ENCODE assay signal across 8 mouse cellular contexts in the genomic region with DNA sequence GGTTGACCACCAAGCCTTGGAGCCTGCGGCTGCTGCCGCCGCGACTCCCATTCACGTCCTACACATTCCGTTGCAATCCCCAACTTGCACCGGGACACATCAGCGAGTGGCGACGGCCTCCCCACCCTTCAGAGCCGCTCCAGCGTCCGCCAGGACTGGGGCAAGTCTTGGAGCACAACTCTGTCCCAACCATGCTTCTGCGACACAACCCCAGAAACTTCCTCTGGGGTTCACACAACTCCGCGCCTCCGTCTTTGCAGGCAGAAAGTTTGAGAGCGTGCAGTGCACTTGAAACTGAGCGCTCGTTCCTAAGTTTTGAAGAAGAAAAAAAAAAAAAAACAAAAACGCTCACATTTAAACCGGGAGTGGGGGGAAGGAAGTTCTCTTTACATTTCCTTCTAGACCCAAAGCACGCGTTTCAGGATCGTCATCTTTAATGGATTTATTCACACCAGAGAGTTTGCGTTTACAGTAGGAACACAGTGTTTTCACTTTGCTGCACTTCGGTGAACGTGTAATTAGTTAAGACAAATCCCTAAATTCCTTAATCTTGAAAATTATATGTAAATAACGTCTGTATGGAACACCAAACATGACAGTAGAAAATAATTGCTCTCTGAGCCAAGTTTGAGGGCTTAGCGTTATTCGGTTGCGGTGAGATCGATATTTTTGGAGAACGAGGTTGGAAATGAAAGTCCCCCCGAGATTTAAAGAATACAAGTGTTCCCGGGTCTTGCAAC. TPM values are rescaled to one million over a fixed set of nuclear protein-coding genes. Genes with fewer than 3 reads are reported as not detected.
DNase-seq lines count a peak whose midpoint lies in the region; ATAC-seq and TF ChIP-seq lines count a peak whose summit lies in the region.

No protein-coding gene starts in this region.

- under 1% methylated on average over 36 of the region's 36 CpGs for WGBS in intestine, postnatal 0 days
- 0% methylated on average over 36 of the region's 36 CpGs for WGBS in lung, embryonic 15.5 days

- DNase-seq in left cerebral cortex, adult 18-20 months (ENCODE audit: low spot score in 2 of 2), result peak; percentile 9 to 28
- DNase-seq in left cerebral cortex, postnatal 14 days (ENCODE audit: low spot score in 2 of 2), result no peak
- DNase-seq in brain, adult 2 months (ENCODE audit: low read depth, low spot score), result peak; percentile 56
- peak; percentile 44 for DNase-seq in forelimb bud, embryonic 11.5 days (ENCODE audit: low read depth, low spot score)
- peak; percentile 65 for DNase-seq in retina, embryonic 14.5 days (ENCODE audit: low spot score)
- peak; percentile 32 for DNase-seq in urinary bladder, postnatal 14 days (ENCODE audit: low spot score)

- H3K27ac ChIP-seq in intestine, postnatal 0 days (ENCODE audit: low read depth, low read length), result no peak overlapping the region
- peak overlapping the region; percentile 93 for H3K27ac ChIP-seq in lung, embryonic 15.5 days

- no peaks in the 10 kb centered on the region for H3K9me3 ChIP-seq in intestine, postnatal 0 days (ENCODE audit: control insufficient read depth)
- H3K9me3 ChIP-seq in lung, embryonic 15.5 days, result no peaks in the 10 kb centered on the region

- peak overlapping the region; percentile 80 for H3K9ac ChIP-seq in intestine, postnatal 0 days (ENCODE audit: low read depth, low read length)
- peak overlapping the region; percentile 96 for H3K9ac ChIP-seq in lung, embryonic 15.5 days

- no peaks in the 10 kb centered on the region for H3K36me3 ChIP-seq in intestine, postnatal 0 days (ENCODE audit: control insufficient read depth, insufficient read depth)
- H3K36me3 ChIP-seq in lung, embryonic 15.5 days, result no peaks in the 10 kb centered on the region

- peaks cover 11% of the 10 kb centered on the region; the same call in 1 of the 2 replicates for H3K27me3 ChIP-seq in intestine, postnatal 0 days (replicated peaks; ENCODE audit: control insufficient read depth, insufficient read depth, low read length)
- H3K27me3 ChIP-seq in lung, embryonic 15.5 days, result peaks cover 33% of the 10 kb centered on the region

- no peaks in the 10 kb centered on the region; the same call in 1 of the 2 replicates for H3K4me1 ChIP-seq in intestine, postnatal 0 days (replicated peaks; ENCODE audit: control insufficient read depth, insufficient read depth, low read length)
- peaks cover 29% of the 10 kb centered on the region for H3K4me1 ChIP-seq in lung, embryonic 15.5 days

- no peak for TF ChIP-seq CTCF in intestine, postnatal 0 days (IDR thresholded peaks at IDR 0.05; ENCODE audit: low read depth)

- peak overlapping the region; percentile 100 for H3K4me2 ChIP-seq in intestine, postnatal 0 days (replicated peaks; ENCODE audit: low read depth)
- peak overlapping the region; percentile 99 for H3K4me2 ChIP-seq in lung, embryonic 15.5 days

- no peak for ATAC-seq in intestine, postnatal 0 days
- no peak; the same call in 1 of the 2 replicates for ATAC-seq in lung, embryonic 15.5 days (ENCODE audit: borderline replicate concordance, extremely low read depth, low FRiP score, low TSS enrichment)

- peak overlapping the region; percentile 99 for H3K4me3 ChIP-seq in intestine, postnatal 0 days (ENCODE audit: low read depth, low read length)
- H3K4me3 ChIP-seq in lung, embryonic 15.5 days, result peak overlapping the region; percentile 99

- intact Hi-C loops in left cerebral cortex, postnatal 14 days (cut with DNase I), result loop anchor here (5.0 kb wide), 2 partner anchors 81 to 286 kb away; no protein-coding TSS in a partner anchor

RNA-seq across cellular contexts. Expression of a gene that starts 0.9 kb away (rescaled TPM):
- 100 to 1,000 TPM; 104 to 116 TPM for total RNA-seq in left cerebral cortex, adult 18-20 months (2021)
- total RNA-seq in left cerebral cortex, postnatal 14 days (2021), result 100 to 1,000 TPM; 116 to 150 TPM
- polyA plus RNA-seq in intestine, postnatal 0 days (2015; fragmentation: Nextera tagmentation; extraction: Ambion mirVana), result 29.4 and 31.2 TPM in 2 replicates
- polyA plus RNA-seq in lung, embryonic 15.5 days (2015; fragmentation: Nextera tagmentation; extraction: Ambion mirVana), result 100 and 114 TPM in 2 replicates

Comparison
In these comparisons a context has a peak if more than half of its experiments do, and no peak if none do; other contexts are left out.
1. DNase-seq: peak in left cerebral cortex, adult 18-20 months (2 of 2), brain, adult 2 months (single experiment), forelimb bud, embryonic 11.5 days (single experiment), retina, embryonic 14.5 days (single experiment) and urinary bladder, postnatal 14 days (single experiment); none in left cerebral cortex, postnatal 14 days (0 of 2).